Mouse (Mus musculus) common myeloid progenitor, adult 5-6 weeks (primary cell): ENCODE results near the gene Plxnb2. TPM values are rescaled to one million over a fixed set of nuclear protein-coding genes. Genes with fewer than 3 reads are reported as not detected.

Source experiments
- ATAC-seq: replicated peaks from 2 replicates; pipeline ENCODE4 v1.8.0; 2016; ENCODE audit warnings: low read depth, mild to moderate bottlenecking, moderate TSS enrichment, inconsistent platforms; ENCODE audit not compliant: poor library complexity, severe bottlenecking
- total RNA-seq: library from RNA; stranded (forward); fragments of 200-1000, 187-1606 nt; gene quantifications from 2 replicates; pipeline ENCODE4 v1.2.3, GENCODE M21; 2017

Plxnb2 gene
- total RNA-seq, 1 experiment from 2014 or later, result 29.2 TPM

- peak; percentile 82 for ATAC-seq
Measured at GRCm38 (mm10) chr15:89131316-89131715, 49.3 kb downstream of the Plxnb2 start.

DNA sequence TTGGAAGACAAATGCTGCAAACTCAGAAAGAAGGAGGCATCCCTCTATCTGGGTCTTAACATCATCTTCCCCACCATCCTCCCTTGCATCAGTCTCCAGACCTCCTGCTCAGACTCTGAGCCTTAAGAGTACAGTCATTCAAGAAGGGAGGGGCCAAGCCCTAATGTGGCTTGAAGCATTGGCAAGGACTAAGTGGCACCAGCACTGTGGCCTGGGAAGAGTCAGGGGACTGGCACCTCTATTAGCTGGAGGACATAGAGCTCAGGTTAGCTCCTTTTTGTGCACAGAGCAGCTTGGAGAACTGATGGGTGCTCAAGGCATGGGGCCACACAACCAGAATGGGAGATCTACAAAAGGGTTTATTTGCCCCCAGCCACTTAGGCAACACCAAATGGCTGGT is 50.3 kb downstream of the Plxnb2 start:
- ATAC-seq, result no peak

DNA sequence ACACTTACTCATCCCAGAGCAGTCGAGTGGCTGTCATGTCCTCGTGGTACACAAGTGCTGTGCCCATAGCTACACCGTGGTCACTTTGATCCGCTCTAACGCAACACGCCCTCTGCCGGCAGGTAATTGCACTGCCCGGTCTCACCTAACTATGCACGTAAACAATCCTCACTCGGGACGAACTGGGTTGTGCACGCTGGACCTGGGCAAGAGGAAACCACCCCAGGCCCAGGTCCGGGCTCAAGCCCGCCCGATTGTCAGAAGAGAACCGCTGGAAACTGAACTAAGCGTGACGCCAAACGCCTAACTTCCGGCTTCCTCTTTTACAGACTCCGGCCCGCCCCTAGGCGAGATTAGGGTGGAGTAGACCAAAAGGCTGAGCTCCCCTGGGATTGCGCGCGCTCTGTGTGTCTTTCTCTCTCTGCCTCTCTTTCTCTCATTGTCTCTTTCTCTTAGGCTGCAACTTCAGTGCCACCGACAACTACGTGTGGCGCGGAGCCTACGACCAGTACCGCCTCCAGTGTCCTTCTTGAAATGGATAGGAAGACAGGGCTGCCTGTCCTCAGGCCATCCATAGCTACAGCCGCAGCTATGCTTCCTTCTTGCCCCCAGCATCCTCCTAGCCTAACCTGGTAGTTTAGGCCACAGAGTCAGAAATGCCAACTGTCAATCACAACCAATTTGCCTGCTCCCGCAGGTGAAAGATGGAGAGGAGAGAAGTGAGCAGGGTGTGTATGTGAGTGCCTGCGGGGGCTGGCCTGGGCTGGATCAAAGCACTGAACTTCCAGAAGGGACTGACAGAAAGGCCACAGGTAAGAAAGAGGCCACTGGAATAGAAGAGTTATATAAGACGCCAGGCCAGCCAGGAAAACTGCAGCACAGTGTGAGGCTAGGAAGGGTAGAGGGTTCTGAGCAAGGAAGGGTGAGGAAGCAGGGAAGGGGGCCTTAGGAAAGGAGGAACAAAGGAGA is 51.9 kb downstream of the Plxnb2 start, which contains the start of gene Hdac10:
Gene Hdac10 (minus strand): TSS at position 319 of the 969 bp plus-strand sequence.
- peak; percentile 61 for ATAC-seq

DNA sequence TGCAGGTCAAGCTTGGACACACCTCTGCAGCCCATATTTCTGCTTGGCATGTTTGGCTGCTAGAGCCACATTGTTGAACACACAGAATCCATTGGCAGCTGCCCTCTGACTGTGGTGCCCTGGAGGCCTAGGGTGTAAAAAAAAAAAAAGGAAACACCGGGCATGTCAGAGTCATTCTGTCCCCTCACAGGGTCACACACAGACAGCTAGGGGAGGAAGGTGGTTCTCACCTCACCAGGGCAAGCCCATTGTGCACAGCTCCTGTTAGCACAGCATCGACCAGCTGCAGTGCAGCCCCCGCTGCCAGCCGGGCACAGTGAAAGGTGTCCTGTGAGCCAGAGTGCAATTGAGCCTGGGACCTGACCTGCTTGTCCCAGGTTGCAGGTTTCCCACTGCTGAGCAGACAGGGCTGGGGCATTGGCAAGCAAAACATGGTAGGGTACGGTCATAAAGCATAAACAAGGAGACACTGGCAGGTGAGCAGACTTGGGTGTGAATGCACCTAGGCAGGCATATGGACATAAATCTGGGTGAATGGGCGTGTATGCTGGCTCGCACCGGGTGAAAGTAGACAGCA is 53.1 kb downstream of the Plxnb2 start:
- ATAC-seq, result no peak

- ATAC-seq, result no peak
Measured at GRCm38 (mm10) chr15:89126622-89127021, 54.0 kb downstream of the Plxnb2 start.

GRCm38 (mm10) chr15:89125351-89125750 is 55.2 kb downstream of the Plxnb2 start:
- ATAC-seq, result no peak

- no peak for ATAC-seq
Measured at GRCm38 (mm10) chr15:89124312-89124711, 56.3 kb downstream of the Plxnb2 start.

DNA sequence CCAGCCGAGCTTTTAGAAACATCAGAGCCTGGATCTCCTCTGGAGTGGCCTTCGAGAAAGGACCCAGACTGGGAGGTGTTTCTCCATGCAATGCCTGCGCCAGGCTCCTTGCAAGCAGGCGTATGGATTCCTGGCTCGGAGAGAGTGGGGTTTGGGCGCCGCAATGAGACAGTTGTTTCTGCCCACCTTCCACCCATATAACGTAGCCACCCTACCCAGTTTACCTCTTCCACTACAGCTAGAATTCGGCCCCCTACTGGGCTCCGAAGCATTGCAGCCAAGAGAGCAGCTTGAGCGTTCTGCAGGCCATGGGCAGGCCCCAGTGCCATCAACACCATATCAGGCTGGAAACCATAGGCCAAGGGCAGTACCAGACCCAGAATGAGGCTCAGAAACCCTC is 57.0 kb downstream of the Plxnb2 start:
- ATAC-seq, result no peak

- ATAC-seq, result peak; percentile 96
Measured at GRCm38 (mm10) chr15:89122649-89123366, 57.8 kb downstream of the Plxnb2 start, which contains the start of gene Tubgcp6. TSS of gene Tubgcp6 (minus strand) at chr15:89123112.

GRCm38 (mm10) chr15:89118007-89118406 is 62.6 kb downstream of the Plxnb2 start:
- 0 out of 2 replicates have a peak, but pooled peaks have one; percentile 37 for ATAC-seq

GRCm38 (mm10) chr15:89110147-89110546 is 70.4 kb downstream of the Plxnb2 start:
- ATAC-seq, result no peak

- no peak for ATAC-seq
Measured at GRCm38 (mm10) chr15:89106976-89107375, 73.6 kb downstream of the Plxnb2 start.

- no peak for ATAC-seq
Measured at GRCm38 (mm10) chr15:89106073-89106472, 74.5 kb downstream of the Plxnb2 start.

Other genes starting within 250 kb of the Plxnb2 start
- not detected in 2 replicates for gene Ttll8, start 226.4 kb downstream of the Plxnb2 start, total RNA-seq
- not detected in 2 replicates for gene Mlc1, start 201.8 kb downstream of the Plxnb2 start, total RNA-seq
- gene Mov10l1, start 197.9 kb downstream of the Plxnb2 start, total RNA-seq, result not detected in 2 replicates
- gene Panx2, start 121.1 kb downstream of the Plxnb2 start, total RNA-seq, result 0.37 TPM in 1 of 2 replicates, not detected in the other
- 16.5 and 20.5 TPM in 2 replicates for gene Trabd, start 105.7 kb downstream of the Plxnb2 start, total RNA-seq
- gene Selenoo, start 91.7 kb downstream of the Plxnb2 start, total RNA-seq, result 11.2 and 14.2 TPM in 2 replicates
- gene Tubgcp6, start 57.7 kb downstream of the Plxnb2 start, total RNA-seq, result 14.6 and 21.7 TPM in 2 replicates
- gene Hdac10, start 52.1 kb downstream of the Plxnb2 start, total RNA-seq, result 15.7 and 18.0 TPM in 2 replicates
- gene Mapk12, start 40.1 kb downstream of the Plxnb2 start, total RNA-seq, result not detected in 2 replicates
- 0.50 and 0.73 TPM in 2 replicates for gene Mapk11, start 31.2 kb downstream of the Plxnb2 start, total RNA-seq
- gene Dennd6b, start 15.7 kb upstream of the Plxnb2 start, total RNA-seq, result 1.6 and 2.3 TPM in 2 replicates
- gene Ppp6r2, start 30.8 kb upstream of the Plxnb2 start, total RNA-seq, result 15.6 and 22.7 TPM in 2 replicates
- 43.3 and 53.7 TPM in 2 replicates for gene Sbf1, start 134.5 kb upstream of the Plxnb2 start, total RNA-seq
- gene Adm2, start 141.9 kb upstream of the Plxnb2 start, total RNA-seq, result not detected in 2 replicates
- not detected in 2 replicates for gene Miox, start 153.6 kb upstream of the Plxnb2 start, total RNA-seq
- gene Lmf2, start 174.9 kb upstream of the Plxnb2 start, total RNA-seq, result 13.9 and 14.4 TPM in 2 replicates
- gene Ncaph2, start 174.9 kb upstream of the Plxnb2 start, total RNA-seq, result 81.4 and 106 TPM in 2 replicates
- gene Sco2, start 193.1 kb upstream of the Plxnb2 start, total RNA-seq, result 21.8 and 23.0 TPM in 2 replicates
- gene Tymp, start 196.3 kb upstream of the Plxnb2 start, total RNA-seq, result 0.68 and 0.78 TPM in 2 replicates
- gene Odf3b, start 198.5 kb upstream of the Plxnb2 start, total RNA-seq, result 2.9 and 3.0 TPM in 2 replicates
- gene Klhdc7b, start 204.1 kb upstream of the Plxnb2 start, total RNA-seq, result not detected in 2 replicates
- not detected in 2 replicates for gene Syce3, start 229.7 kb upstream of the Plxnb2 start, total RNA-seq
- gene Cpt1b, start 245.1 kb upstream of the Plxnb2 start, total RNA-seq, result 2.6 TPM in 1 of 2 replicates, not detected in the other
- 3.9 and 7.0 TPM in 2 replicates for gene C730034F03Rik, start 248.8 kb upstream of the Plxnb2 start, total RNA-seq
- 0.29 and 0.46 TPM in 2 replicates for gene Gm44502, start 248.9 kb upstream of the Plxnb2 start, total RNA-seq
- gene Chkb, start 249.1 kb upstream of the Plxnb2 start, total RNA-seq, result 11.7 and 15.9 TPM in 2 replicates